Mouse (Mus musculus) heart, adult 10 weeks (tissue): Measurements from ENCODE around the gene Gm16485. TPM values are rescaled to one million over a fixed set of nuclear protein-coding genes. Genes with fewer than 3 reads are reported as not detected.

Experiments
- polyA plus RNA-seq: library from polyadenylated mRNA; stranded (reverse); fragments of 350-450 nt; fragmentation: Illumina TruSeq; extraction: RNeasy Lipid Tissue Mini Kit (QIAGEN cat#74804); gene quantifications from one replicate; pipeline ENCODE4 v1.2.3, GENCODE M21; 2014; ENCODE audit warnings: low read depth, low replicate concordance

The Gm16485 gene
- not detected for polyA plus RNA-seq

DNA sequence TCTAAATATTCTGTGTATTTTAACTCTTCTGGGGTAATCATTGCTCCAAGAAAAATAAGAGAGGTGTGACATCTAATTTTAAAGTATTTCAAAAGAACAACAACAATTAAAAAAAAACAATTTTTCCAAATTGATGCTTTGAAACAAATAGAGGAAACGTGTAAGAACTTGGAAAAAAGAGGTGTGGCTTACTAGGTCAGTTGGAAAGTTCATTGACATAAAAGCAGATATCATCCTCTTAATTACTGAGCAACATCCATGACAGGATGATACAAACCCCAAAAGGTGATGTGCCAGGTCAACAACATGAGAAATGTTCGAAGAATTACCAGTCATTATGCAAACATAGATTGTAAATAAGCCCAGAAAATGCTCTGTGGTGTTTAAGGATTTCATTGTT, at the start of gene Gm16485:
Gene Gm16485, plus strand, starts transcription at position 301 of the 400 bp plus-strand sequence.

Other genes starting within 250 kb of the Gm16485 start
- not detected for gene Pgr, start 72.0 kb upstream of the Gm16485 start, polyA plus RNA-seq